Mouse (Mus musculus) intestine, embryonic 16.5 days (tissue): ENCODE data around the gene Fhl4. TPM values are rescaled to one million over a fixed set of nuclear protein-coding genes. Genes with fewer than 3 reads are reported as not detected.

ENCODE experiments used
- polyA plus RNA-seq: library from polyadenylated mRNA; unstranded; fragments of >200 nt; fragmentation: Nextera tagmentation; extraction: Ambion mirVana; gene quantifications from 2 replicates; pipeline ENCODE4 v1.2.1, GENCODE M21; 2015

Gene Fhl4
- polyA plus RNA-seq, 1 experiment from 2014 or later, result 0.45 TPM

Other genes starting within 250 kb of the Fhl4 start
- gene Ric8b, start 184.9 kb downstream of the Fhl4 start, polyA plus RNA-seq, result 14.1 and 15.5 TPM in 2 replicates
- 47.7 and 48.9 TPM in 2 replicates for gene Tmem263, start 132 bp upstream of the Fhl4 start, polyA plus RNA-seq
- gene Mterf2, start 25.5 kb upstream of the Fhl4 start, polyA plus RNA-seq, result 19.5 and 20.6 TPM in 2 replicates
- gene Cry1, start 82.6 kb upstream of the Fhl4 start, polyA plus RNA-seq, result 23.9 and 24.0 TPM in 2 replicates